Mouse (Mus musculus): ENCODE results near the gene Krt81. TPM values are rescaled to one million over a fixed set of nuclear protein-coding genes. Genes with fewer than 3 reads are reported as not detected.

Gene Krt81
- polyA plus RNA-seq (2014; fragmentation: Nextera tagmentation; extraction: Ambion mirVana), result not detected in 2 replicates

- WGBS, result 82% methylated on average over 13 of the region's 13 CpGs
- ATAC-seq (ENCODE audit: low FRiP score, low TSS enrichment), result no peak
Measured at GRCm38 (mm10) chr15:101463651-101464050, at the start of gene Krt81. Krt81 (minus strand) TSS chr15:101463751.

GRCm38 (mm10) chr15:101508247-101508646 lies 44.7 kb upstream of the Krt81 start:
- no peaks in the 10 kb centered on the region for H3K4me1 ChIP-seq (ENCODE audit: control insufficient read depth, insufficient read depth, low read length)
- 85% methylated on average over 9 of the region's 9 CpGs for WGBS

More at GRCm38 (mm10) chr15:101463651-101464050, at the start of gene Krt81:
- Histone ChIP-seq H3K9ac (replicated peaks; ENCODE audit: low read length) (no peak within 1 kb of the TSS), H3K4me2 (ENCODE audit: low read length) (no peak within 1 kb of the TSS), H3K4me1 (ENCODE audit: control insufficient read depth, insufficient read depth, low read length) (0 out of 2 replicates have a peak, but pooled peaks cover 4% of the 10 kb centered on the region), H3K27ac (replicated peaks; ENCODE audit: low read depth, low read length) (no peak within 1 kb of the TSS), H3K27me3 (ENCODE audit: control insufficient read depth, insufficient read depth, low read length) (no peaks in the 10 kb centered on the region), H3K4me3 (replicated peaks; ENCODE audit: low read depth, low read length) (no peak within 1 kb of the TSS), H3K9me3 (ENCODE audit: control insufficient read depth, low read length) (no peaks in the 10 kb centered on the region), H3K36me3 (ENCODE audit: control insufficient read depth, insufficient read depth, low read length) (no peaks in the 10 kb centered on the region)
- no peak for DNase-seq

GRCm38 (mm10) chr15:101506896-101507758 lies 43.6 kb upstream of the Krt81 start:
- ATAC-seq (ENCODE audit: low FRiP score, low TSS enrichment), result no peak
- Histone ChIP-seq H3K4me1 (ENCODE audit: control insufficient read depth, insufficient read depth, low read length) (no peaks in the 10 kb centered on the region), H3K27ac (replicated peaks; ENCODE audit: low read depth, low read length) (no peak overlapping the region), H3K4me2 (ENCODE audit: low read length) (no peak overlapping the region), H3K9me3 (ENCODE audit: control insufficient read depth, low read length) (no peaks in the 10 kb centered on the region), H3K9ac (replicated peaks; ENCODE audit: low read length) (no peak overlapping the region), H3K4me3 (replicated peaks; ENCODE audit: low read depth, low read length) (no peak overlapping the region), H3K36me3 (ENCODE audit: control insufficient read depth, insufficient read depth, low read length) (no peaks in the 10 kb centered on the region), H3K27me3 (ENCODE audit: control insufficient read depth, insufficient read depth, low read length) (no peaks in the 10 kb centered on the region)
- no peak for DNase-seq
- 50% methylated on average over 14 of the region's 14 CpGs for WGBS

More at GRCm38 (mm10) chr15:101508247-101508646, 44.7 kb upstream of the Krt81 start:
- Histone ChIP-seq H3K4me2 (ENCODE audit: low read length) (no peak overlapping the region), H3K9me3 (ENCODE audit: control insufficient read depth, low read length) (no peaks in the 10 kb centered on the region), H3K27me3 (ENCODE audit: control insufficient read depth, insufficient read depth, low read length) (no peaks in the 10 kb centered on the region), H3K27ac (replicated peaks; ENCODE audit: low read depth, low read length) (no peak overlapping the region), H3K4me3 (replicated peaks; ENCODE audit: low read depth, low read length) (no peak overlapping the region), H3K36me3 (ENCODE audit: control insufficient read depth, insufficient read depth, low read length) (no peaks in the 10 kb centered on the region), H3K9ac (replicated peaks; ENCODE audit: low read length) (no peak overlapping the region)
- ATAC-seq (ENCODE audit: low FRiP score, low TSS enrichment) (no peak), DNase-seq (no peak)

- Histone ChIP-seq H3K4me3 (replicated peaks; ENCODE audit: low read depth, low read length) (no peak overlapping the region), H3K27ac (replicated peaks; ENCODE audit: low read depth, low read length) (no peak overlapping the region), H3K9me3 (ENCODE audit: control insufficient read depth, low read length) (no peaks in the 10 kb centered on the region), H3K27me3 (ENCODE audit: control insufficient read depth, insufficient read depth, low read length) (no peaks in the 10 kb centered on the region), H3K4me1 (ENCODE audit: control insufficient read depth, insufficient read depth, low read length) (no peaks in the 10 kb centered on the region), H3K9ac (replicated peaks; ENCODE audit: low read length) (no peak overlapping the region), H3K36me3 (ENCODE audit: control insufficient read depth, insufficient read depth, low read length) (no peaks in the 10 kb centered on the region), H3K4me2 (ENCODE audit: low read length) (no peak overlapping the region)
- ATAC-seq (ENCODE audit: low FRiP score, low TSS enrichment) (no peak), DNase-seq (peak; percentile 17)
- WGBS, result 66% methylated on average over 2 of the region's 2 CpGs
Measured at GRCm38 (mm10) chr15:101497181-101497580, 33.6 kb upstream of the Krt81 start.

- H3K9me3 ChIP-seq (ENCODE audit: control insufficient read depth, low read length), result no peaks in the 10 kb centered on the region
- no peak overlapping the region for H3K4me3 ChIP-seq (replicated peaks; ENCODE audit: low read depth, low read length)
- no peak overlapping the region for H3K4me2 ChIP-seq (ENCODE audit: low read length)
- no peak overlapping the region for H3K27ac ChIP-seq (replicated peaks; ENCODE audit: low read depth, low read length)
- H3K27me3 ChIP-seq (ENCODE audit: control insufficient read depth, insufficient read depth, low read length), result no peaks in the 10 kb centered on the region
- H3K4me1 ChIP-seq (ENCODE audit: control insufficient read depth, insufficient read depth, low read length), result no peaks in the 10 kb centered on the region
- no peak for DNase-seq
- H3K36me3 ChIP-seq (ENCODE audit: control insufficient read depth, insufficient read depth, low read length), result no peaks in the 10 kb centered on the region
- no peak overlapping the region for H3K9ac ChIP-seq (replicated peaks; ENCODE audit: low read length)
- ATAC-seq (ENCODE audit: low FRiP score, low TSS enrichment), result no peak
- 91% methylated on average over 8 of the region's 8 CpGs for WGBS
Measured at GRCm38 (mm10) chr15:101495266-101495665, 31.7 kb upstream of the Krt81 start.

- Histone ChIP-seq H3K4me1 (ENCODE audit: control insufficient read depth, insufficient read depth, low read length) (no peaks in the 10 kb centered on the region), H3K36me3 (ENCODE audit: control insufficient read depth, insufficient read depth, low read length) (no peaks in the 10 kb centered on the region), H3K9ac (replicated peaks; ENCODE audit: low read length) (no peak overlapping the region), H3K4me3 (replicated peaks; ENCODE audit: low read depth, low read length) (no peak overlapping the region), H3K4me2 (ENCODE audit: low read length) (no peak overlapping the region), H3K27me3 (ENCODE audit: control insufficient read depth, insufficient read depth, low read length) (no peaks in the 10 kb centered on the region), H3K27ac (replicated peaks; ENCODE audit: low read depth, low read length) (no peak overlapping the region), H3K9me3 (ENCODE audit: control insufficient read depth, low read length) (no peaks in the 10 kb centered on the region)
- ATAC-seq (ENCODE audit: low FRiP score, low TSS enrichment) (no peak), DNase-seq (no peak)
- 33% methylated on average over 1 of the region's 1 CpGs for WGBS
Measured at GRCm38 (mm10) chr15:101494203-101494602, 30.7 kb upstream of the Krt81 start.

- ATAC-seq (ENCODE audit: low FRiP score, low TSS enrichment) (no peak), DNase-seq (no peak)
- Histone ChIP-seq H3K9me3 (ENCODE audit: control insufficient read depth, low read length) (no peaks in the 10 kb centered on the region), H3K4me2 (ENCODE audit: low read length) (no peak overlapping the region), H3K9ac (replicated peaks; ENCODE audit: low read length) (no peak overlapping the region), H3K36me3 (ENCODE audit: control insufficient read depth, insufficient read depth, low read length) (no peaks in the 10 kb centered on the region), H3K27ac (replicated peaks; ENCODE audit: low read depth, low read length) (no peak overlapping the region), H3K4me1 (ENCODE audit: control insufficient read depth, insufficient read depth, low read length) (no peaks in the 10 kb centered on the region), H3K4me3 (replicated peaks; ENCODE audit: low read depth, low read length) (no peak overlapping the region), H3K27me3 (ENCODE audit: control insufficient read depth, insufficient read depth, low read length) (no peaks in the 10 kb centered on the region)
- WGBS, result 93% methylated on average over 6 of the region's 6 CpGs
Measured at GRCm38 (mm10) chr15:101493713-101494112, 30.2 kb upstream of the Krt81 start.

- Histone ChIP-seq H3K4me3 (replicated peaks; ENCODE audit: low read depth, low read length) (no peak overlapping the region), H3K9ac (replicated peaks; ENCODE audit: low read length) (no peak overlapping the region), H3K4me2 (ENCODE audit: low read length) (no peak overlapping the region), H3K36me3 (ENCODE audit: control insufficient read depth, insufficient read depth, low read length) (no peaks in the 10 kb centered on the region), H3K27ac (replicated peaks; ENCODE audit: low read depth, low read length) (no peak overlapping the region), H3K4me1 (ENCODE audit: control insufficient read depth, insufficient read depth, low read length) (no peaks in the 10 kb centered on the region), H3K27me3 (ENCODE audit: control insufficient read depth, insufficient read depth, low read length) (no peaks in the 10 kb centered on the region), H3K9me3 (ENCODE audit: control insufficient read depth, low read length) (no peaks in the 10 kb centered on the region)
- no peak for DNase-seq
- WGBS, result 83% methylated on average over 8 of the region's 8 CpGs
- no peak for ATAC-seq (ENCODE audit: low FRiP score, low TSS enrichment)
Measured at GRCm38 (mm10) chr15:101492718-101493117, 29.2 kb upstream of the Krt81 start.

- no peak for ATAC-seq (ENCODE audit: low FRiP score, low TSS enrichment)
- H3K36me3 ChIP-seq (ENCODE audit: control insufficient read depth, insufficient read depth, low read length), result no peaks in the 10 kb centered on the region
- no peak within 1 kb of the TSS for H3K4me2 ChIP-seq (ENCODE audit: low read length)
- no peaks in the 10 kb centered on the region for H3K4me1 ChIP-seq (ENCODE audit: control insufficient read depth, insufficient read depth, low read length)
- H3K9ac ChIP-seq (replicated peaks; ENCODE audit: low read length), result no peak within 1 kb of the TSS
- peak; percentile 9 for DNase-seq
- no peak within 1 kb of the TSS for H3K4me3 ChIP-seq (replicated peaks; ENCODE audit: low read depth, low read length)
- no peak within 1 kb of the TSS for H3K27ac ChIP-seq (replicated peaks; ENCODE audit: low read depth, low read length)
- 63% methylated on average over 6 of the region's 6 CpGs for WGBS
- no peaks in the 10 kb centered on the region for H3K27me3 ChIP-seq (ENCODE audit: control insufficient read depth, insufficient read depth, low read length)
- H3K9me3 ChIP-seq (ENCODE audit: control insufficient read depth, low read length), result no peaks in the 10 kb centered on the region
Measured at GRCm38 (mm10) chr15:101491431-101491830, 27.9 kb upstream of the Krt81 start, which contains the start of gene Krt83. Krt83 (minus strand) TSS chr15:101491512.
